Mouse (Mus musculus) spleen, postnatal 36 days (tissue): ENCODE measurements at regions not wholly inside any gene's neighbourhood (a gene's known extent, or its start where the extent isn't known, plus 50 kb on each side); places are given as distances from the start of the nearest gene placed in this dataset.

Experiments
- DNase-seq, 2 experiments: peaks; one replicate each; pipeline ENCODE4 v3.0.0; 2022; ENCODE audit warnings: low spot score in 2 of 2, mixed read lengths in 1 of 2

DNA sequence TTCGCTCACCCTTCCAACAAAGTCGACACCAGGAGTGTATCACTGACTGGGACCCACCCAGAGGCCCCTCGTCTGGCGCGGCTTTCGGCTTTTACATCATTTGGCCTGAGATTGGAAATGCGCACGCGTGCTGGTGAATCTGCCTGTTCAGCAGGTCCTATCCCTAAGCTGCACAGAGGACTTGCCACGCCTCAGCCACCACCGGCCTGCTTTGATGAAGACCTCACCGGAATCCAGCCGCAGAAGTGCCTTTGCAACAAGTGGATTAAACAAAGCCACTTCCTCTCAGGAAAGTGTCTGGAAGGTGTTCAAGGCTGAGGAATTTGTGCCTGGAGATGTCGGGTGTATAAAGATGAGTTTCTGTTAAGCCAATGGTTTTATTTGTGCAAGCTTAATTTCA is 143.3 kb upstream of the Zc3h12a start:
- no peak for DNase-seq

DNA sequence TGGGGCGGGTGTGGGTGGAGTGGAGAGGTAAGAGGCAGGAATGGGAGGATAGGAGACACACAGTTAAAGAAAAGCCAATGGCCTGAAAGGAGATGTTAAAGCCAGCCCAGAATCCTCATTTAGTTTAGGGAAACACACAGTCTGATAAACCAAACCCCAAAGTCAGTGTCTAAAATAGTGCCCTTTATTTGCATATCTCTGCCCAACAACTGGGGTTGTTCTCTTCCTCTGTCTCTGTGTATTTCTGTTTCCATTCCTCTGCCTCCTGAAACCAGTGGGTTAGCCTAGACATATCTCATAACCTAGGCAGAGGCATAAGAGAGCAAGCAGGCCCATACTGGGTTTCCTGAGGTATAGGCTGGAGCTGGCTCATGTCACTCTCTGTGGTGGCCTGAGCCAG is 138.6 kb upstream of the Zc3h12a start:
- DNase-seq: no peak

DNA sequence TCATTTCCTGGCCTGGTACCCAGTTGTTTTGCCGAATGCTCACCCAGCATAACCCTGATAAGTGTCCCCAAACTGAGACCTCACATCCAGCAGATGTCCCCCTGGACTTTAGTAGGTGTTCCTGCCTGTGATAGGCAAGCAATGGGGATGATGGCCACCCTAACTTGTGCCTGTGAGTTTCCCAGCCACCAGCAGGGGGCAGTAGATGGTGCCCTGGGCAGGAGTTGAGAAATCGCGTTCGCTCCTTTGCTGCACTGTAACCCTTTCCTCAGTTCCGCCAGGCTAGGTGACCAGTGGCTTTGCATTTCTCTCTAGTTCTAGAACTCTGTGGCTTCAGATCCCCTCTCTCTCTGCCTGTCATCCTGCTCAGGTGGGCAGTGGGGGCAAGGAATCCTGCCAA is 137.9 kb upstream of the Zc3h12a start:
- peak; percentile 4 to 6 for DNase-seq

DNA sequence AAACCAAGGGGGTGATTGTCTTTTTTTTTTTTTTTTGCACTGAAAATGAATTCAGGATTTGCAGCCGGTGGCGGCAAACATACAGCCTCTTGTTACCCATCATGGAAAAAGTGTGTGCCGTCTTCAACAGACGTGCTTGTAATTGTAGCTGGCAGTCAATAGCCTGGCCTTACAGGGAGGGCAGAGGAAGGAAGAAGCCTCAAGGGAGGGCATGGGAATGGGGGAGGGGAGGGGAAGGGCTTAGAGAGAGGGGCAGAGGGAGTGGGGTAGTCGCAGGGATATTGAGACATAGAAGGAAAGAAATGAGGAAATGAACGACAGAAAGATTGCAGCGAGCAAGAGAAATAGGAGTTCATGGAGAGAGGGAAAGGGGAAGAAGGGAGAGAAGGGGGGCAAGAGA is 137.4 kb upstream of the Zc3h12a start:
- DNase-seq: no peak

DNA sequence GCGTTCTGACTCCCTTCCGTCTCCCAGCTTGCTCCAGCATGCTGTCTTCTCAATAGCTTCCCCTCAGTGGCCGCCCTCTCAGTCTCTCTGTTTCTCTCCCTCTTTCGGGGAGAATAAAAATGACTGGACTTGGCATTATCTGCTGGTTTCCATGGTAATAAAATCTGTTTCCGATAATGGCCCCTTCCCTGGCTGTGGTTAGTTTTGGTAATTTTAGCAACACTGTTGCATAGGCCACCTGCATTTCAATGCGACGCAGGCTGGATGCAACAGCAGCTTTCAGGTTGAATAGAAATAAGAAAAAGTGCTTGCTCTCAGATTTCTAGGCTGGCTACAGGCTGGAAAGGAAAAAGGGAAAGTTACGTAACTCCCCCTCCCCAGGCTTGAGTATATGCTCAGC is 133.9 kb upstream of the Zc3h12a start:
- no peak for DNase-seq

DNA sequence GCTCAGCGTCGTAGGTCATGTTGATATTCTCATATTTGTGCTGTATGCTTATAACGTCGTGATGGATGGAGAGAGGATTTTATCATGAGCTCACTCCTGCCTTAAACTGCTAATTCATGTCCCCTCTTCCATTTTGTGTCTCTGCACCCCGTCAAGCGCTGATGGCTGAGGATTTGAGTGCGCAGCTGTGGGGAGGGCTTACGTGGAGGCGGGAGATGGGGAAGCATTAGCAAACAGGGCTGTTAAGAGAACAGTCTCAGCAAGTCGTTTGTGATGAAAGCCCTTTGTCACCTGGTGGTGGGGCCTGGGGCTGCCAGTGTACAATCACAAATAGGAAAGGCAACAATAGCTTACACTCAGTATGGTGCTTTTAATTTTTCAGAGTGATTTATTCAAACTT is 131.7 kb upstream of the Zc3h12a start:
- DNase-seq: no peak

DNA sequence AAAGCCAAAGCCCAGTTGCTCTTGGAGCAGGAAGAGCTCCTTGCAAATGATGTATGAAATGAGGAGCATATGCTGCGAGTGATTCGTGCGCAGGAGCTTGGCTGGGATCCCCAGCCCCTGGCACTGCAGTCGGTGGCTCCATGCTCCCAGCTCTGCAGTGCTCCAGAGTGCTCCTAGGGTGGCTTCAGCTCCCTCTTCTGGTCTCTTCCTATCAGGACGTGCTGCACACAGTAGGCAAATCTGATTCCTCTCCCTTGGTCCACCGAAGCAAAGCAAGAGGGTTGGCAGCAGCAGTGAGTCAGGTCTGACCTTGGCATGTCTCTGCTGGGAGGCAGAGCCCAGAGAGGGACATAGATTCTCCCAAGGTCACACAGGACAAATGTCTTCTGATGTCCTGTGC is 130.3 kb upstream of the Zc3h12a start:
- no peak for DNase-seq

DNA sequence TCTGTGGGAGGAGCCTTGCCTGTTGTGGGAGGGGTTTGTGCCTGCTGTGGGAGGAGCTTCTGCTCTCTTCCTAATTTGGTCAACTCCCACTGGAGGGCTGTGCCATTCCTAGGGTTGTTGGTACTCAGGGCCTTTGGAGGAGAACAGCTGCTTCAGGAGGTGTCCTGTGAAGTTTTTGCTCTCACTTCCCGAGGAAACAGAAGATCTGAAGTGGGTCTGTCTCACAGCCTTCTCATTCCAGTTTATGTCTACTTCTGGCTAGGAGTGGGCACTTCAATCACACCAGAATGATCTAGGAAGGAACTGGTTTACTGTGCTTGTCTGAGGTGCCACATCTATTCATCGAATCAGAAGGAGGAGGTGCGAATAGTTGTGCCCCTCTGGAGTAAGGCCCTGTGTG is 125.5 kb upstream of the Zc3h12a start:
- DNase-seq: no peak

DNA sequence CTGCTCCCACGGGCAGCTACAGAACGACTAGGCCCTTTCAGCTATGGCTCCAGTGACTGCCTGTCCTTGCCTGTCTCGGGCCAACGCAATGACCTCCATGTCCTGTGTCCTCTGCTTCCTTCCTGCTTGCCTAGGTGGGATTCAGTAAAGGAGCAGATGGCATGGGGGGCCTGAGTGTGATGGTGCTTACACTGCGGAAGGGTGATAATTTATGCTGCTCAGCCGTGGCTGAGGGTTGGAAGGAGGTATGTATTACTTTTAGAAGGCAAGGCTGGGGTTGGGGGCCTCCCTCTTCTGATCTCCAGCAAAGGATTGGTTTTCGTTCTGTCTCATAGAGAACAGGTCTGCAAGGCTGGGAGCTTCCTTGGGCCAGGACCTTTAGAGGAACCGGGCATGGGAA is 124.6 kb upstream of the Zc3h12a start:
- DNase-seq: no peak

DNA sequence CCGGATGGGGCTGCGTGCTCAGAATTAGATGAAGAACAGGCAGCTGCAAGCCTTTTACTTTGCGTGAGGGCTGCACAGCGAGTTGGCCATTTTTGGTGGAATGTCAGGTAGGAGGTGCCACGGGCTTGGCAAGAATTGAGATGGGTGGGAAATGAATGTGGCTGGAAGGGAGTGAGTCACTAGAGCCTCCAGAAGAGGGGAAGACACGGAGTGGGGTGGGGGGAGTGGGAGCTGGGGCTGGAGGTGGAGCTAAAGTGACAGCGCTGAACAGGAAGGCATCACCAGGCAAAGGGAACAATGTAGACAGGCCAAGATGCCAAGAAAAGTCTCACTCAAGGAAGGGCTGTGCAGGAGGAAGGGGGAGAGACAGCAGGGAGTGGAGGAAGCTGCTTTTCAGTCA is 121.4 kb upstream of the Zc3h12a start:
- no peak for DNase-seq

DNA sequence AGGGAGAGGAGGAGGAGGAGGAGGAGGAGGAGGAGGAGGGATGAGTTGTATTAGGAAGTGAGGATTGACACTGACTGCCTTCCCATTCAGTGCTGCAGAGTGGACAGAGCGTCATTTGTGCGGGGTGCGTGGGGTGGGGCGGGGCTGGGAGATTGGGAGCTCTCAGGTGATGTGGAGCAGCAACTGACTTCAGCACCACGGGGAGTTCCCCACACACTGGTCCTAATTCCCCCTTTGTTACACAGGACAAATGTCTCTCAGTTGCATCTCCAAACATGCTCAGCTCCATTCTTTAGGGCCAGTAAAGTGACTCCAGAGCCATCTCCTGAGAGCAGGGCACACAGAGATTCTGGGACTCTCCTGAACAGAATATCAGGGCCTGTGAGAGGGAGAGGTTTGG is 118.5 kb upstream of the Zc3h12a start:
- no peak for DNase-seq

DNA sequence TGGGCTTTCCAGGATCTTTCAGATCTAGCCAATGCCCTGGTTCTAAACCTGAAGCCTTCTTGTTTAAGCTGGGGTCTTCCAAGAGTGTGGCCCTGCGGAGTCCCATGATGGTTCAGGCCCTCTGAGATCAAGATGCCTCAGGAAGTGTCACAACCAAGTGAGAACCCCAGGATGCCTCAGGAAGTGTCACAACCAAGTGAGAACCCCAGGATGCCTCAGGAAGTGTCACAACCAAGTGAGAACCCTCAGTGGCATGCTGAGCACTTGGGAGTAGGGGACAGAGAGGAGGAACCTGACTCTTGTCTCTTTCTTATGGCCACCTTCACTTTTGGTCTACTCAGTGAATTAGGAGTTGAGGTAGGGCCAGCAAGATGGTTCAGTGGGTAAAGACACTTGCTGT is 114.9 kb upstream of the Zc3h12a start:
- no peak for DNase-seq

DNA sequence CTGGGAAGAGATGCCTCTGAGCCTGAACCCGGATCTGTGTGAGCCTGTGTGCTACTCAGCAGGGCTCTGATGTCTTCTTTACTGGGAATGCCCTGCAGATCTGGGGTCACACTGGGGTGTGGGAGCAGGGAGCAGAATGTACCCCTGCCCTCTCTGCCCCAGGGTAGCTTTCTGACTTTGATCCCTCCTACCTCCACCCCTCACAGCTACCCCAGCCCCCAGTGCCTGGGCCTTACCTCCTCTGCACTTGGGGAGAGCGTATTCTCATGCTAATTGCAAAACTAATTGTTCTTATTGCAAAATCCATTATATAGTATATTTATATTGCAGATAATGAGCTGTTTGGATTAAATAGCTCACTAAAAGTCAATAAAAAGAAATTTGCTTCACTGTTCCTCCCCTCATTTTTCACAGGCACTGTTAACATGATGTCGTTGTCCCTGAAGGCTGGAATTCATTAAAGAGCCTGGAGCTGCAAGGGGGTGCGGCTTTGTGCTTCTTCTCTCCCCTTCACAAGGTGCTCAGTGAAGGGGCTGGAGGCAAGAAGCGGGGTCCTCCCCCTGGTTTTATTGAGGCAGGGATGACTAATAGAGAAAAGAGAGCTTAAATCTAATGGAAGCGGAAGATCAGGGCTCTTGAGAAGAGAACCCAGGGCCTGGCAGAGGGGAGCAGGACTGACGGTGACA is 114.1 kb upstream of the Zc3h12a start:
- DNase-seq: no peak

DNA sequence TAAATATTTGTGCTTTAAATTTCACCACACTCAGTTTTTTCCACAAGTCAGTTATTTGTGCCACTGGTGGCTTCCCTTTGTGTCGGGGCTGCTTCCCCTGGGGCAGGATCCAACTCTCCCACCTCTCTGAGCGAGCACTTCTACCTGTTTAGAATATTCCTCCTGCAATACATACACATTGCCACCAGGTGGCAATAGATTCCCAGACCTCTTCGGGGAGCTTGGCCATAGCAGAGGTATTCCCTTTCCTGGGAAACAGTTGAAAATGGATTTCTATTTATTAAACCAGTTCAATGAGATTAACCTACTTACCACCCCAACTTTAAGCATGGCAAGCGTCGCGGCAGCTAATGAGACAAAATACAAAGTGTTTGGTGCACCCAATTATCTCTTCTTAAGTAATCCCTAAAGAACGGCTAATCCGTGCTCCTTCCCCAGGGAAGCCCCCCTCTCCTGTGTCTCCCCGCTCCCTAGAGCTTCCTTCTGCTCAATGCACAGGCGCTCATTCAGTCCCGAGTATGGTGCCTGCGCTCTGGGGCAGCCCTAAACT is 104.1 kb upstream of the Zc3h12a start:
- no peak for DNase-seq

DNA sequence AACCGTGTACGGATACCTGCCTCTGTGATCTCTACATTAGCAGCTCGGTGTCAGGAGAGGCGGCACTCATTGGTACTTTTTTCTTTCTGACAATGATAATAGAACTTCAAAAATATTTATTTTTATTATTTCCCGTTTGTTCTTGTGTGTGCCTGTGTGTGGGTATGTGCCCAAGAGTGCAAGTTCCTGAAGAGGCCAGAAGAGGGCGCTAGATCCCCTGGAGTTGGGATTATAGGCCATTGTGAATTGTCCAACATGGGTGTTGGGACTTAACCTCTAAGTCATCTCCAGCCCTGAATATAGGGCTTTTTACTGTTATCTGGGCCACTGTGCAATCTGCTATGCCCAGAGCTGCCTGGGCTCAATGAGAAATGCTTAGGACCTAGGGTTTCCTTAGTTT is 99.6 kb upstream of the Zc3h12a start:
- no peak for DNase-seq

DNA sequence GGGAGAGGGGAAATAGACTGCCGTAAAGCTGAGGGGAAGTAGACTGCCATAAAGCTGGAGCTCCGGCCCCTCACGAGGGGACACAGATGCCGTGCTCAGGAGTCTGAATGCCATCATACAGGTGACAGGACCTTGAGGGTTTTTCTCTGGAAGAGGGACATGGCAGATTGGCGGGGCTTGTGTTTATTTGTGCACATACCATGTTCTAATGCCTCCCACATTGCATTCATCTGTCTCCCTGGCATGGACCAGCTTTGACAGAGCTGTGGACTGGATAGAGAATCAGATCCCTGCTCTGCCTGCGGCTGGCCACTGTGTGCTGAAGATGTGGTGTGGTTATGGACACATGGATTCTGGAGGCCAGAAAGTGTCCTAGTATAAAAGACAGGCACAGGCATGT is 95.3 kb upstream of the Zc3h12a start:
- no peak for DNase-seq

DNA sequence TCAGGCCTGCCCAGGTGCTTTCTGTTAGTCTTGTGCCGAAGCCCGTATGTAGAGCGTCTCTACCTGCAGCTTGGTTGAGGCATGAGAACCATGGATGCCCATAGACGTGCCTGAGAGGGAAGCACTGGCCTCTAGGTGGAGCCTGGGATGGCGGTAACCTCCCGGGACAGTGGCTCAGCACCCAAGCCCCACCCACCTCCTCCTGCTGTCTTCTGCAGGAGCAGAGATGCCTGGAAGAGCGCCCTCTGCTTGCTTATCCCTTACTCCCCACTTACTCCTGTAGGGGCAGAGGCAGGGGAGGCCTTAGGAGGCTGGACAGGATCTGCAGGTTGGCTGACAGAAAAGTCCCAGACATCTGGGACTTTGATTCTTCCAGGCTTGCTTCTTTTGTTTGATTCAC is 92.7 kb upstream of the Zc3h12a start:
- DNase-seq: no peak

DNA sequence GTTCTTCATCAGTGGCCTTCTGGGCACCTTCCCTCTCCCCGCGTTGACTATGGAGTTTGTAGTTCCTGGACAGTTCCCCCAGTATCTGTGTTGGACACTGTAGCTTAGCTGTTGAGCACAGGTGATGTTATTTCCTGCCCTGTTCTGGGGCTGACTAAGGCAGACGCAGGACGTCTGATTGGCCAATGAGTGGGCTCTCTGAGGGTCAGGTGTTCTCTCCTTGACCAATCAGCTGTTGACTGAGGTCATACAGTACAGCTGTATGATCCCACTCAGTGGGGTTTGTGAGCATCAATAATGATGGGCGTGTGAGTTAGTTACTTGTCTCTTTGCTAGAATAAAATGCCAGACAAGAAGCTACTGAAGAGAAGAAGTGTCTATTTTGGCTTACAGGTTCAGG is 91.6 kb upstream of the Zc3h12a start:
- no peak for DNase-seq

DNA sequence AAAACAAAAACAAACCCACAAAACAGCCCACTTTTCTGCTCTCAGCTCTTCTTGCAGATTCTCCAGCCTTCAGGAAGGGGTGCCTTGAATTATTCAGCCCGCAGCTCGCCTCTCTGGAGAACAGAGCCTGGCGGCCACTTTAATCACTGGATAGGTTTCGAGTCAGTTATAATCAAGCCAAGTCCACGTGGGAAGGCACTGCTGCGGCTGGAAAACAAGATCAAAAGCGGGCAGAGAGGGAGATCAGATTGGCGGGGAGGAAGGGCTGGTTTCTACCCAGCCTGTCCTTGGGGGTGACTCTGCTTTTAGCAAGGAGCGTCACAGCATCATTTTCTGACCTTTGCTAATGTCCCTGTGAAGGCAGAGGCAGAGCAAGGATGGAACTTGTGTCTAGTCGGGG is 86.7 kb upstream of the Zc3h12a start:
- no peak for DNase-seq

DNA sequence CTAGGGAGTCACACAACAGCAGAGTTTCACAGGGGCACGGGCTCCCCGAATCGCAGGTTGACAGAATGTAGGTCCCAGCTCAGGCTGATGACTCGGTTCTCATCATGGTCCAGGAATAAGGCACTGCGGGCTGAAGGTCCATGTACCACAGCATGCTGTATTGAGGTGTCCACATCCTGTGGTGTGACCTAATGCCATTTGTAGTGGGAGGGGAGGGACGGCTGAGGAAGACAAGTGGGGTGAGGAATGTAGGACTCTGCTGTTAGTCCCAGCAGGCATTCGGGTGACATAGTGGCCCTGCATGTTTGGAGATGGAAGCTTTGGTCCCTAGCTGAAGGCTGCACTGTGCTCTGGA is 84.5 kb upstream of the Zc3h12a start:
- no peak for DNase-seq

DNA sequence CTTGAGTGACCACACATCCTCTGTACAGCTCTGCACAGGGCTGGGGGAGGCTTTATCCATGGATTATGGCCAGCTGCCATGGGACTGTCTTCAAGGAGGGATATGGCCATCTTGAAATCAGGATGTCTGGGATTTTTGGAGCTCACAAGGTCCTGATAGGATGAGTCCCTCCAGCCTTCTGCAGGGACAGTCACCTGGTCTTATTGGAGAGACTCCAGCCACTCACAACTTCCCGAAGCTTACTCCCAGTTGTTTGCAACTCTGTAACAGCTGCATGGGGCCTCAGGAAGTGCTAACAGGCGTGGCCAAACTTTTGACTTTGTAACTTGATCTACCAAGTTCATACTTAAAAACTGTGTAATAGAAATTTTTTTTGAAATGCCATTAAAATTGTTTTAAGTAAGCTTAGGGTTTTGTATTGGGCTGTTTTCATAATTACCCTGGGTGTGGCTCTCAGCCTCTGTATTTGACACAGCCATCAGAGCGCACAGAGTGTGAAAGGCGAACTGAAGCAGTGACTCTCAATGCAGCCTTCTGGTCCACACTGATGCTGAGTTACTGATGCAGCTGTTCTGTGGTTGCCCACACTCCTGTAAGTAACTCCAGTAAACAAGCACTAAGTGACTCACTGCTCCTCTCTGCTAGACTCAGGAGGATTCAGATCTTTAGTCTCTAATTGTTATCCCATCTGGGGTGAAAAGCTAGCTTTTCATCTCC is 84.0 kb upstream of the Zc3h12a start:
- DNase-seq: no peak

DNA sequence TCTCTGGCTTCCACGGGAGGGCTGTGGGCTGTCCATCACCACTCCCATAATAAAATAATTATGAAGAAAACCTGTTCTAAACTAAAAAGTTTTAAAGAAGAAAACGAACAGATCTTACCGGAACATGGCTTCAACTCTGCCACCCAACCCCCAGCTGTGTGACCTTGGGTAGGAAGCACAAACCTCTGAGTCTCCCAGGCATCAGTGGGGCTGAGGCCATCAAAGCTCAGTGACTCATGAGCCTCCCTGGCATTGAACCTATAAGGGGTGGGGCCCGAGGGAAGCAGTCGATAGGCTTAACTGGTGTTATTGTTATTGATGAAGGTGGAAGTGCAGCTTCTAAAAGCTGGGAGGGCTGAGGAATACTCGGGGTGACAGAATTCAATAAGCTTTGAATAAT is 83.1 kb upstream of the Zc3h12a start:
- no peak for DNase-seq

DNA sequence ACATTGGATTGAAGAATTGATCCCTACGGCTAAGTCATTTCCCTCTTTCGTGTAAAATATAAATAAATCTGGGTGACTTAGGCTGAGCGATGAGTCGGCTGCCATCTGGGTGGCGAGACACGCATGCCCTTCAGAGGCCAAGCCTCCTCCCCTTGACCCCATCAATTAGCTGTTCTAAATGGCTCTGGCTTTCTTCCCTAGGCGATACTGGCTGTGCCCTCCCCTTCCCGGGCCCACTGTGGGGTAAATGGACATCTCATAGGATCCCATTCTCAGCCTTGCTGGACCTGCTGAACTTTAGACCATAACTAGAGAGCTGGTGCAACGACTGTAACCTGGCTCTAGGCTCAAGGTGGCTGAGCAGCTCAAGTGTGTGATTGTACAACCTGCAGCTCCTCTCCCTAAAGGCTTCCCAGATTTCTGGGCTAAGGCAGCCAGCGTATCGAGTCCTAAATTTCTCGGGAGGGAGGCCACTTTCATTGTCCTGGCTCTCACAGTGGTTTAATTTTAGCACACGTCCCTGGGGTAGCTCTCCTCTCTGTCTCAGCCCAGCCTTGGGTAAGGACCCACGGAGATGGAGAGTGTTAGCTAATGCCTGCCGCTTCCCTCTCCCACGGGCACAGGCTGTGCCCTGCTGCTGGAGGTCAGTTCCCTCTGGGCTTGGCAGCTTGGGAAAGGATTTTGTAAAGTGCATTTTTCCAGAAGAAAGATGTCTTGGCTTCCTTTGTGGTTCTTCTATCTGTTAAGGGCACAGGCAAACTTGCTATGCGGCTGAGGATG is 80.7 kb upstream of the Zc3h12a start:
- DNase-seq: no peak
